Mouse (Mus musculus): ENCODE results near the gene Stim2.

DNA sequence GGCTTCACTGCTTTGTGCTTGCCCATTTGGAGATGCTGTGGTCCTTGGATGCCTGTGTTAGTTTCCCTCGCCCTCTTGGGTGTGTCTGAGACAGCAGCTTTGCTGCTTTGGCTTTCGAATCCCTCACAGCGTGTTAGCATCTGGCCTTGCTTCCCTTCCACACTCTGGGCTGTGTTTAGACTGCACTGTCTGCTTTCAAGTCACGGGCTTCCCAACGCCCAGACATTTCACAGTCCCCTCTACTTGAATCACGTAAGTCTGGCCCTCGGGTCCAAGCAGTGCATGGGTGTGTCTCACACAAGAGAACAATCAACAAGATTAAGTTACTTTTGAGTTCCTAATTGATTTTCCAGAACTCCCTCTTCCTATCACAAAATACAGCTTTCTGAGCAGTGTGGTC, 48.1 kb upstream of the Stim2 start:
- TF ChIP-seq POLR2A (IDR thresholded peaks at IDR 0.05; ENCODE audit: control insufficient read depth, low read depth, low read length), result no peak
- no peak for TF ChIP-seq CTCF (IDR thresholded peaks at IDR 0.05; ENCODE audit: control insufficient read depth, insufficient read depth, insufficient replicate concordance, low read depth, low read length)

Measured in testis, adult 2 months (tissue).